Mouse (Mus musculus): ENCODE results near the gene Avl9. TPM values are rescaled to one million over a fixed set of nuclear protein-coding genes. Genes with fewer than 3 reads are reported as not detected.

Gene Avl9
- polyA plus RNA-seq, 2 experiments, result 9.0 to 13.0 TPM

GRCm38 (mm10) chr6:56787668-56788067 is 73.0 kb downstream of the Avl9 start:
- Histone ChIP-seq H3K9ac (ENCODE audit: low read depth, low read length, severe bottlenecking) (no peak overlapping the region), H3K9me3 (ENCODE audit: control insufficient read depth, low read length) (no peaks in the 10 kb centered on the region), H3K4me2 (replicated peaks; ENCODE audit: low read depth, low read length, severe bottlenecking) (no peak overlapping the region), H3K27me3 (ENCODE audit: control insufficient read depth, insufficient read depth, low read length) (no peaks in the 10 kb centered on the region), H3K4me3 (replicated peaks; ENCODE audit: low read length) (no peak overlapping the region), H3K4me1 (ENCODE audit: control insufficient read depth, insufficient read depth, low read length) (0 out of 2 replicates have a peak, but pooled peaks cover 2% of the 10 kb centered on the region), H3K36me3 (ENCODE audit: control insufficient read depth, insufficient read depth, low read length) (peaks cover 30% of the 10 kb centered on the region), H3K27ac (replicated peaks; ENCODE audit: low read depth, low read length) (no peak overlapping the region)
- 76% methylated on average over 2 of the region's 2 CpGs for WGBS
- DNase-seq (ENCODE audit: low spot score) (no peak), ATAC-seq (ENCODE audit: low FRiP score, low read depth) (no peak)
- TF ChIP-seq POLR2A (IDR thresholded peaks at IDR 0.05; ENCODE audit: borderline replicate concordance, extremely low read depth, insufficient read depth, insufficient read length), result no peak

GRCm38 (mm10) chr6:56789336-56789735 is 74.6 kb downstream of the Avl9 start:
- no peak for ATAC-seq (ENCODE audit: low FRiP score, low read depth)
- Histone ChIP-seq H3K27me3 (ENCODE audit: control insufficient read depth, insufficient read depth, low read length) (no peaks in the 10 kb centered on the region), H3K9me3 (ENCODE audit: control insufficient read depth, low read length) (no peaks in the 10 kb centered on the region), H3K27ac (replicated peaks; ENCODE audit: low read depth, low read length) (no peak overlapping the region), H3K4me2 (replicated peaks; ENCODE audit: low read depth, low read length, severe bottlenecking) (no peak overlapping the region), H3K9ac (ENCODE audit: low read depth, low read length, severe bottlenecking) (no peak overlapping the region), H3K36me3 (ENCODE audit: control insufficient read depth, insufficient read depth, low read length) (peaks cover 18% of the 10 kb centered on the region), H3K4me3 (replicated peaks; ENCODE audit: low read length) (no peak overlapping the region), H3K4me1 (ENCODE audit: control insufficient read depth, insufficient read depth, low read length) (0 out of 2 replicates have a peak, but pooled peaks cover 2% of the 10 kb centered on the region)
- 86% methylated on average over 3 of the region's 3 CpGs for WGBS
- DNase-seq (ENCODE audit: low spot score), result no peak
- no peak for TF ChIP-seq POLR2A (IDR thresholded peaks at IDR 0.05; ENCODE audit: borderline replicate concordance, extremely low read depth, insufficient read depth, insufficient read length)

- Histone ChIP-seq H3K4me2 (replicated peaks; ENCODE audit: low read depth, low read length, severe bottlenecking) (peak overlapping the region; percentile 71; the same call in 1 of the 2 replicates), H3K27me3 (ENCODE audit: control insufficient read depth, insufficient read depth, low read length) (no peaks in the 10 kb centered on the region), H3K4me1 (ENCODE audit: control insufficient read depth, insufficient read depth, low read length) (peaks cover 16% of the 10 kb centered on the region), H3K36me3 (ENCODE audit: control insufficient read depth, insufficient read depth, low read length) (no peaks in the 10 kb centered on the region), H3K9me3 (ENCODE audit: control insufficient read depth, low read length) (no peaks in the 10 kb centered on the region), H3K9ac (ENCODE audit: low read depth, low read length, severe bottlenecking) (no peak overlapping the region), H3K4me3 (replicated peaks; ENCODE audit: low read length) (no peak overlapping the region), H3K27ac (replicated peaks; ENCODE audit: low read depth, low read length) (no peak overlapping the region)
- 85% methylated on average over 5 of the region's 5 CpGs for WGBS
- DNase-seq (ENCODE audit: low spot score) (no peak), ATAC-seq (ENCODE audit: low FRiP score, low read depth) (no peak)
- no peak for TF ChIP-seq POLR2A (IDR thresholded peaks at IDR 0.05; ENCODE audit: borderline replicate concordance, extremely low read depth, insufficient read depth, insufficient read length)
Measured at GRCm38 (mm10) chr6:56794834-56795233, 80.1 kb downstream of the Avl9 start.

- Histone ChIP-seq H3K36me3 (ENCODE audit: control insufficient read depth, insufficient read depth, low read length) (no peaks in the 10 kb centered on the region), H3K9ac (ENCODE audit: low read depth, low read length, severe bottlenecking) (peak overlapping the region; percentile 98), H3K27ac (replicated peaks; ENCODE audit: low read depth, low read length) (peak overlapping the region; percentile 100; the same call in 1 of the 2 replicates), H3K27me3 (ENCODE audit: control insufficient read depth, insufficient read depth, low read length) (no peaks in the 10 kb centered on the region), H3K4me1 (ENCODE audit: control insufficient read depth, insufficient read depth, low read length) (peaks cover 16% of the 10 kb centered on the region), H3K9me3 (ENCODE audit: control insufficient read depth, low read length) (no peaks in the 10 kb centered on the region), H3K4me3 (replicated peaks; ENCODE audit: low read length) (peak overlapping the region; percentile 83), H3K4me2 (replicated peaks; ENCODE audit: low read depth, low read length, severe bottlenecking) (peak overlapping the region; percentile 71)
- 6% methylated on average over 8 of the region's 8 CpGs for WGBS
- no peak for DNase-seq (ENCODE audit: low spot score)
- TF ChIP-seq POLR2A (IDR thresholded peaks at IDR 0.05; ENCODE audit: borderline replicate concordance, extremely low read depth, insufficient read depth, insufficient read length), result no peak
- ATAC-seq (ENCODE audit: low FRiP score, low read depth), result no peak
Measured at GRCm38 (mm10) chr6:56796232-56796631, 81.5 kb downstream of the Avl9 start.

GRCm38 (mm10) chr6:56796668-56797141 is 82.0 kb downstream of the Avl9 start:
- Histone ChIP-seq H3K36me3 (ENCODE audit: control insufficient read depth, insufficient read depth, low read length) (no peaks in the 10 kb centered on the region), H3K4me2 (replicated peaks; ENCODE audit: low read depth, low read length, severe bottlenecking) (peak overlapping the region; percentile 71), H3K9ac (ENCODE audit: low read depth, low read length, severe bottlenecking) (peak overlapping the region; percentile 98), H3K4me1 (ENCODE audit: control insufficient read depth, insufficient read depth, low read length) (peaks cover 16% of the 10 kb centered on the region), H3K27me3 (ENCODE audit: control insufficient read depth, insufficient read depth, low read length) (no peaks in the 10 kb centered on the region), H3K27ac (replicated peaks; ENCODE audit: low read depth, low read length) (peak overlapping the region; percentile 100), H3K9me3 (ENCODE audit: control insufficient read depth, low read length) (no peaks in the 10 kb centered on the region), H3K4me3 (replicated peaks; ENCODE audit: low read length) (peak overlapping the region; percentile 83)
- WGBS, result under 1% methylated on average over 16 of the region's 16 CpGs
- TF ChIP-seq POLR2A (IDR thresholded peaks at IDR 0.05; ENCODE audit: borderline replicate concordance, extremely low read depth, insufficient read depth, insufficient read length), result no peak
- no peak for ATAC-seq (ENCODE audit: low FRiP score, low read depth)
- peak; percentile 29 for DNase-seq (ENCODE audit: low spot score)
